Mouse (Mus musculus) hindbrain, embryonic 16.5 days (tissue): ENCODE results near the gene Kmo. TPM values are rescaled to one million over a fixed set of nuclear protein-coding genes. Genes with fewer than 3 reads are reported as not detected.
A peak's percentile ranks its signal among the peaks of the same experiment; 100 is the strongest.

Experiments
- ATAC-seq: fragments of 200-750 bp; cut with Nextera tagmentation; 2 replicates; pipeline ENCODE4 v1.8.0; 2017; ENCODE audit warnings: moderate TSS enrichment, moderate library complexity
- H3K27ac ChIP-seq: fragments of 300-500 bp; sonication (generic); 2 replicates; pipeline ENCODE4 v1.5.1; 2014; ENCODE audit warnings: low read depth, mild to moderate bottlenecking, control low read depth, low read length, moderate library complexity
- H3K27me3 ChIP-seq: fragments of 300-500 bp; sonication (generic); replicated peaks from 2 replicates; pipeline ENCODE4 v1.6.1; 2014; ENCODE audit warnings: low read length; ENCODE audit not compliant: control insufficient read depth, insufficient read depth
- H3K36me3 ChIP-seq: fragments of 300-500 bp; sonication (generic); 2 replicates; pipeline ENCODE4 v1.6.1; 2014; ENCODE audit warnings: mild to moderate bottlenecking, low read length, moderate library complexity, mixed read lengths; ENCODE audit not compliant: control insufficient read depth, insufficient read depth
- H3K4me1 ChIP-seq: fragments of 300-500 bp; sonication (generic); 2 replicates; pipeline ENCODE4 v1.6.1; 2014; ENCODE audit warnings: low read depth, low read length; ENCODE audit not compliant: control insufficient read depth, insufficient read depth
- H3K4me2 ChIP-seq: fragments of 300-500 bp; sonication (generic); 2 replicates; pipeline ENCODE4 v1.6.1; 2014; ENCODE audit warnings: mild to moderate bottlenecking, low read length, control low read depth, moderate library complexity
- H3K4me3 ChIP-seq: fragments of 300-500 bp; sonication (generic); 2 replicates; pipeline ENCODE4 v1.5.1; 2014; ENCODE audit warnings: mild to moderate bottlenecking, low read length, control low read depth, moderate library complexity
- H3K9ac ChIP-seq: fragments of 300-500 bp; sonication (generic); 2 replicates; pipeline ENCODE4 v1.6.1; 2014; ENCODE audit warnings: low read depth, mild to moderate bottlenecking, control low read depth, low read length, moderate library complexity
- H3K9me3 ChIP-seq: fragments of 300-500 bp; sonication (generic); 2 replicates; pipeline ENCODE4 v1.6.1; 2014; ENCODE audit warnings: mild to moderate bottlenecking, low read length, moderate library complexity; ENCODE audit not compliant: control insufficient read depth
- WGBS: fragments of 180-500 bp; shearing (Covaris S2); extraction: QIAGEN DNeasy Blood & Tissue Kit; methylation state at CpG from one replicate; pipeline ENCODE4 v1.1.7; 2014; 5-methylcytosine and 5-hydroxymethylcytosine counted together
- polyA plus RNA-seq: library from polyadenylated mRNA; unstranded; fragments of >200 nt; fragmentation: Nextera tagmentation; extraction: Ambion mirVana; gene quantifications from 2 replicates; pipeline ENCODE4 v1.2.1, GENCODE M21; 2015

Gene Kmo
- polyA plus RNA-seq, 1 experiment from 2014 or later: 0.06 TPM

DNA sequence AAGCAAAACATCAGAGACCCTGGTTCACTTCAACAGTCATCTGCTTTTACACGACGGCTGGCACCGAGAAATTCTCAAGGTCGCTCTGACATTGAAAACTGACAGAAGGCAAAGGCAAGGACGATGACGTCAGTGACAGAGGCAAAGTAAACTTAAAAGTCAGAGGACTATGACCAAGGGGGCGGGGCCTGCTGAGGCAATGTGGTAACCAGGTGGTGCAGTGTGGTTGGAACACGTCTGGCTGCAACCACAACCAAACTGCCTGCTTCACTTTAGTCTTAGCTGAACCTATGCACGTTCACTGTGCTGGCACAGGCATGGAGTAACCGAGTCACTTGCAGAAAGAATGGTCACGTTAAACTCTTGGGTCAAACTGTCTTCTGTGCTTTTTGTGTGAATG, 17.9 kb upstream of the Kmo start:
- H3K9me3 ChIP-seq: no peaks in the 10 kb centered on the region
- no peak for ATAC-seq
- no peak overlapping the region for H3K4me3 ChIP-seq
- peaks cover 12% of the 10 kb centered on the region for H3K36me3 ChIP-seq
- no peaks in the 10 kb centered on the region for H3K4me1 ChIP-seq
- H3K4me2 ChIP-seq: no peak overlapping the region
- 92% methylated on average over 11 of the region's 11 CpGs for WGBS
- no peak overlapping the region for H3K27ac ChIP-seq
- no peak overlapping the region for H3K9ac ChIP-seq
- H3K27me3 ChIP-seq: no peaks in the 10 kb centered on the region

- 66% methylated on average over 6 of the region's 6 CpGs for WGBS
- ATAC-seq: 0 out of 2 replicates have a peak, but pooled peaks have one; percentile 37
- Histone ChIP-seq H3K4me2 (no peak overlapping the region), H3K4me1 (no peaks in the 10 kb centered on the region), H3K27me3 (no peaks in the 10 kb centered on the region), H3K4me3 (no peak overlapping the region), H3K9ac (no peak overlapping the region), H3K27ac (no peak overlapping the region), H3K36me3 (peaks cover 23% of the 10 kb centered on the region), H3K9me3 (no peaks in the 10 kb centered on the region)
These were observed 16.8 kb upstream of the Kmo start for GRCm38 (mm10) chr1:175603390-175603789.

DNA sequence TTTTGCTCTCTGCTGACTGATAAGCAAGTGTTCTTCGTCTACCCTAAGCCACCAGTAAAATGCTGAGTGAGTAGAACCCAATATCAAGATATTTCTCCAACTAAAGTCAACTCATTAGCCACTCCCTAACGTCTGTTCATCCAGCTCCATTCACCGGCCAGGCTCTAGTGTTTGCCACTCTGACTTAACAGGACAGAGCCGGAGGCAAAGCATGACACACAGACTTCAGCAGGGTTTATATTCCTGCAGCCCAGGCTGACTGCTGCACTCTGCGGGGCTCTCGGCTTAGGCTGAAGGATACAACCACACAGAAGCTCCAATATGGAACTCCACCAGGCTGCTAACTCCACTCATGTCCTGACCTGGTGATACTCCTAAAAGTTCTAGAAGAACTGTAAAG, 12.9 kb upstream of the Kmo start:
- H3K27me3 ChIP-seq: no peaks in the 10 kb centered on the region
- H3K9ac ChIP-seq: no peak overlapping the region
- no peak for ATAC-seq
- H3K36me3 ChIP-seq: peaks cover 36% of the 10 kb centered on the region
- no peak overlapping the region for H3K4me2 ChIP-seq
- WGBS: 91% methylated on average over 6 of the region's 6 CpGs
- no peaks in the 10 kb centered on the region for H3K9me3 ChIP-seq
- H3K27ac ChIP-seq: no peak overlapping the region
- no peak overlapping the region for H3K4me3 ChIP-seq
- H3K4me1 ChIP-seq: no peaks in the 10 kb centered on the region

GRCm38 (mm10) chr1:175607838-175608585, 12.2 kb upstream of the Kmo start:
- no peak for ATAC-seq
- H3K27me3 ChIP-seq: no peaks in the 10 kb centered on the region
- no peak overlapping the region for H3K9ac ChIP-seq
- no peak overlapping the region for H3K4me3 ChIP-seq
- H3K9me3 ChIP-seq: no peaks in the 10 kb centered on the region
- 94% methylated on average over 18 of the region's 18 CpGs for WGBS
- H3K4me2 ChIP-seq: no peak overlapping the region
- no peak overlapping the region for H3K27ac ChIP-seq
- H3K36me3 ChIP-seq: peaks cover 33% of the 10 kb centered on the region
- H3K4me1 ChIP-seq: no peaks in the 10 kb centered on the region

DNA sequence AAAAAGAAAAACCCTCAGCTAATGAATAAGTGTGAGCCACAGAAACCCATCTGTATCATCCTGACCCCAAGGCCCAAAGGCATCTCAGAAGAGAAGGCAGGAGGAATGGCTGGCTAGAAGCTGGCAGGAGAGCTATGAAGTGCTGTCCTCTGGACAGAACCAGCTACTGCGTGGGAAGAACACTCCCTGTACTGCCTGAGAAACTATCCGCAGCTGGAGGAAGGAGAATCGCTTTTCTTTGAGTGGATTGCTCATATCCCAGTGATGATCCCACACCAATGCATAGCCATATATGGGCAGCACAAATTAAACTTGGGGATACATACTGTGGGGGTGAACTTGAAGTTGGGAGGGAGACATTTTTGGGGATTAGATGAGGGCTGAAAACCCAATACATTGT, 11.5 kb upstream of the Kmo start:
- Histone ChIP-seq H3K4me1 (no peaks in the 10 kb centered on the region), H3K4me3 (no peak overlapping the region), H3K9me3 (no peaks in the 10 kb centered on the region), H3K9ac (no peak overlapping the region), H3K4me2 (no peak overlapping the region), H3K27me3 (no peaks in the 10 kb centered on the region), H3K36me3 (peaks cover 36% of the 10 kb centered on the region), H3K27ac (no peak overlapping the region)
- 100% methylated on average over 3 of the region's 3 CpGs for WGBS
- no peak for ATAC-seq

DNA sequence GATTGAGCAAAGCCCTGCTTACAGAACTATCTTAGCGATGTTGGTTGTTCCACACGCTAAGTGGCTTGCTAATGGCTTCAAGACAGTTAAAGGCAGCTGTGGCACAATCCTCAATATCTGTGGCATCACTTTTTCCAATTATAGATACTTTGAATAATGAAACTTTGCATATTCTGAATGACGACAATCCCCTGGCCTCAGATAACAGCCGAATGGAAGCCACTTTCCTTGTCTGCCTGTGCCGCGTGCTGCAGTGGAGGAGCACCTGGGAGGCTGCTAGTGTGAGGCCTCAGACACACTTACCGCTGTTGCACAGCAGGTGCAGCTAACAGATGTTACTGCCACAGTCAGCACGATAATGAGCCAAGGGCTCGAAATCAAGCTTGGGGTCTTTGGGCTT, 5.2 kb upstream of the Kmo start:
- no peaks in the 10 kb centered on the region for H3K27me3 ChIP-seq
- peaks cover 38% of the 10 kb centered on the region for H3K36me3 ChIP-seq
- no peak overlapping the region for H3K4me2 ChIP-seq
- ATAC-seq: no peak
- no peaks in the 10 kb centered on the region for H3K9me3 ChIP-seq
- WGBS: 90% methylated on average over 9 of the region's 9 CpGs
- no peaks in the 10 kb centered on the region for H3K4me1 ChIP-seq
- no peak overlapping the region for H3K4me3 ChIP-seq
- H3K9ac ChIP-seq: no peak overlapping the region
- no peak overlapping the region for H3K27ac ChIP-seq

DNA sequence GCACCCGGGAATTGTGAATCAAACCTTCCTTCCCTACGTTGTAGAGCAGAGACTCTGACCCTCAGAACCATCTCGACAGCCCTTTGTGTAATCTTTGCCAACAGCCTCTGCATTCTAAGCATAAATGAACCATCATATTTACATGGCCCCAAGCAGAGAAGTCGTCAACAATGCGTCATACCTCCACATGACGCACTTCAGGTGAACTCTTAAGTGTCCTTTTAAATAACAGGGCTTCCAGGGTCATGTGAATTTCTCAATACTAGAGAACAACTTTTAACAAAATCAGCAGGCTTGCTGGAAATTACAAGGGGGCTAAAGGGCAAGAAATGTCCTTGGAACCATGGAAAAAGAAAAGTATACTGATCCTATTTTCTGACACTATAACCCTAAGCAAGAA, 3.5 kb downstream of the Kmo start:
- no peak for ATAC-seq
- WGBS: 87% methylated on average over 6 of the region's 6 CpGs
- no peaks in the 10 kb centered on the region; the same call in 1 of the 2 replicates for H3K36me3 ChIP-seq

DNA sequence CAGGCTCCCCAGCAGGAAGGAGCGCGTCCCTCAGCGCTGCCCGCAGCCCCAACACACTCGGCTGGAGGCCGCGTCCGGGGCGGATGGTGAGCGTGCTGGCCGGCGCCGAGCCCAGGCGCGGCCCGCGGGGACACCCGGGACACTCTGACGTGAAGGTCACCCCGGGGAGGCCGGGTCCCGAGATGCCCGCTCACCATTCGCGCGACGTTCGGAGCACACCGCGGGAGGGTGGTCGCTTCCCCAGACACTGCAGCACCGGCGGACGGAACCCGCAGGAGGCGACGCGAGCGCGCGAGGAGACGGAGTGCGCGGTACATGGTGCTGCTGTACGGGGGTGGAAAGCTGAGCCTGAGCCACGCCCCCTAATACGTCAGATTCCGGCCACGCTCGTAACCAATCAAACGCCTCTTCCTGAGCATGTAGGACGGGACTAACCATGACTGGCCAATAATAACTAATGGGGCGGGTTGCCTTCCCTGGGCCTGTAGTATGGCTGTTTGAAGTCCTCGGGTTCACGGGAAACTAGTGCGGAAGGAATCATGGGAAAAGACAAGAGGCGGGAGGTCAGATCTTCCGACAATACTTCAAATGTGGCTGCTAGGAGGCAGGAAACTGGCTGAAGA, 5.2 kb downstream of the Kmo start, which contains the start of gene Fh1:
Fh1 (minus strand) TSS at position 379 of the 623 bp plus-strand sequence.
- Histone ChIP-seq H3K27me3 (no peaks in the 10 kb centered on the region), H3K4me2 (peak within 1 kb of the TSS; percentile 84), H3K27ac (peak within 1 kb of the TSS; percentile 89), H3K4me1 (peaks cover 7% of the 10 kb centered on the region), H3K36me3 (no peaks in the 10 kb centered on the region), H3K9ac (peak within 1 kb of the TSS; percentile 96), H3K9me3 (no peaks in the 10 kb centered on the region), H3K4me3 (peak within 1 kb of the TSS; percentile 83)
- ATAC-seq: peak; percentile 100
- WGBS: under 1% methylated on average over 56 of the region's 58 CpGs

More for the DNA sequence above, 3.5 kb downstream of the Kmo start:
- H3K4me1 ChIP-seq: peaks cover 7% of the 10 kb centered on the region
- no peak overlapping the region for H3K4me3 ChIP-seq
- no peak overlapping the region for H3K27ac ChIP-seq
- H3K4me2 ChIP-seq: no peak overlapping the region
- H3K27me3 ChIP-seq: no peaks in the 10 kb centered on the region
- H3K9ac ChIP-seq: no peak overlapping the region
- no peaks in the 10 kb centered on the region for H3K9me3 ChIP-seq

GRCm38 (mm10) chr1:175625990-175626692, 6.0 kb downstream of the Kmo start:
- Histone ChIP-seq H3K36me3 (no peaks in the 10 kb centered on the region), H3K4me1 (peaks cover 7% of the 10 kb centered on the region), H3K9me3 (no peaks in the 10 kb centered on the region), H3K9ac (peak overlapping the region; percentile 51; the same call in 1 of the 2 replicates), H3K27ac (peak overlapping the region; percentile 76), H3K4me2 (peak overlapping the region; percentile 84), H3K27me3 (no peaks in the 10 kb centered on the region), H3K4me3 (peak overlapping the region; percentile 83)
- 86% methylated on average over 1 of the region's 1 CpGs for WGBS
- ATAC-seq: peak; percentile 25
